In genomic region chr17:47951452-47951851, GRCm38 (mm10) we compare ENCODE assay signal across 13 mouse cellular contexts. TPM values are rescaled to one million over a fixed set of nuclear protein-coding genes. Genes with fewer than 3 reads are reported as not detected.
DNase-seq lines count a peak whose midpoint lies in the region; ATAC-seq and TF ChIP-seq lines count a peak whose summit lies in the region.
"Had no signal": no experiment of that assay in that cellular context is flagged by ENCODE, and none has a peak within 500 bp of the region (broad histone marks: within the 10 kb centered on the region; RNA-seq: fewer than 3 reads in every experiment).

No protein-coding gene starts in this region.

- H3K9me3 ChIP-seq in E14TG2a.4 (ENCODE audit: low read length), result no peaks in the 10 kb centered on the region
- H3K9me3 ChIP-seq in hindbrain, embryonic 12.5 days (replicated peaks), result no peaks in the 10 kb centered on the region
- H3K9me3 ChIP-seq in midbrain, embryonic 16.5 days (replicated peaks; ENCODE audit: control insufficient read depth, low read length, poor library complexity, severe bottlenecking), result no peaks in the 10 kb centered on the region
- H3K9me3 ChIP-seq: heart, embryonic 12.5 days; limb, embryonic 12.5 days had no signal

- TF ChIP-seq CTCF in E14TG2a.4 (conservative IDR thresholded peaks at IDR 0.05; ENCODE audit: low read length), result no peak

- 0 out of 2 replicates have a peak overlapping the region, but pooled peaks have one; percentile 39 for H3K4me3 ChIP-seq in E14TG2a.4 (replicated peaks; ENCODE audit: low read length)
- H3K4me3 ChIP-seq in hindbrain, embryonic 12.5 days, result no peak overlapping the region
- H3K4me3 ChIP-seq in midbrain, embryonic 16.5 days (ENCODE audit: low read depth, low read length), result no peak overlapping the region
- H3K4me3 ChIP-seq: heart, embryonic 12.5 days; limb, embryonic 12.5 days had no signal

- H3K4me1 ChIP-seq in E14TG2a.4 (replicated peaks; ENCODE audit: low read depth, low read length), result peaks cover 73% of the 10 kb centered on the region
- peaks cover 38% of the 10 kb centered on the region for H3K4me1 ChIP-seq in hindbrain, embryonic 12.5 days
- H3K4me1 ChIP-seq in midbrain, embryonic 16.5 days (ENCODE audit: control insufficient read depth, insufficient read depth, low read length), result peaks cover 25% of the 10 kb centered on the region

- 0 out of 2 replicates have a peak overlapping the region, but pooled peaks have one; percentile 40 for H3K27ac ChIP-seq in hindbrain, embryonic 12.5 days
- no peak overlapping the region for H3K27ac ChIP-seq in midbrain, embryonic 16.5 days (ENCODE audit: low read length)
- H3K27ac ChIP-seq: limb, embryonic 12.5 days had no signal

- ATAC-seq in hindbrain, embryonic 12.5 days (ENCODE audit: low FRiP score), result peak; percentile 56
- peak; percentile 44; the same call in 1 of the 2 replicates for ATAC-seq in midbrain, embryonic 16.5 days
- ATAC-seq: CD4-positive, CD25-positive, alpha-beta regulatory T cell, adult 4 months; liver, postnatal 0 days had no signal

- peaks cover 21% of the 10 kb centered on the region; the same call in 1 of the 2 replicates for H3K27me3 ChIP-seq in E14TG2a.4 (ENCODE audit: insufficient read depth, low read length)
- H3K27me3 ChIP-seq in hindbrain, embryonic 12.5 days, result peaks cover 23% of the 10 kb centered on the region
- H3K27me3 ChIP-seq in midbrain, embryonic 16.5 days (ENCODE audit: control insufficient read depth, insufficient read depth, low read depth, low read length), result no peaks in the 10 kb centered on the region
- H3K27me3 ChIP-seq: heart, embryonic 12.5 days had no signal

- DNase-seq in embryo, embryonic 10.5 days (ENCODE audit: low spot score), result peak; percentile 59
- DNase-seq in urinary bladder, postnatal 36 days (ENCODE audit: low spot score in 2 of 2), result no peak
- no peak for DNase-seq in ovary, postnatal 36 days (ENCODE audit: low spot score)
- no peak for DNase-seq in c-Kit-positive CD71-positive TER-119-positive erythroid progenitor cells, embryonic 14.5 days (ENCODE audit: low spot score)
- DNase-seq: cerebellum, adult 2 months; liver, postnatal 0 days; right cerebral cortex, postnatal 25 days had no signal

- WGBS in hindbrain, embryonic 12.5 days, result 31% methylated on average over 13 of the region's 13 CpGs
- 8% methylated on average over 13 of the region's 13 CpGs for WGBS in midbrain, embryonic 16.5 days

- H3K36me3 ChIP-seq in E14TG2a.4 (ENCODE audit: insufficient read depth, low read length), result no peaks in the 10 kb centered on the region
- no peaks in the 10 kb centered on the region for H3K36me3 ChIP-seq in hindbrain, embryonic 12.5 days
- no peaks in the 10 kb centered on the region for H3K36me3 ChIP-seq in midbrain, embryonic 16.5 days (ENCODE audit: control insufficient read depth, insufficient read depth, low read length)
- H3K36me3 ChIP-seq: heart, embryonic 12.5 days; limb, embryonic 12.5 days had no signal

- 0 out of 2 replicates have a peak overlapping the region, but pooled peaks have one; percentile 0 for H3K4me2 ChIP-seq in hindbrain, embryonic 12.5 days (replicated peaks)
- peak overlapping the region; percentile 30 for H3K4me2 ChIP-seq in midbrain, embryonic 16.5 days (ENCODE audit: low read length)
- H3K4me2 ChIP-seq: heart, embryonic 12.5 days; limb, embryonic 12.5 days had no signal

- no peak overlapping the region for H3K9ac ChIP-seq in hindbrain, embryonic 12.5 days
- H3K9ac ChIP-seq in midbrain, embryonic 16.5 days (ENCODE audit: low read depth, low read length), result no peak overlapping the region
- H3K9ac ChIP-seq: heart, embryonic 12.5 days; limb, embryonic 12.5 days; liver, postnatal 0 days had no signal

RNA-seq across cellular contexts. Expression of gene Foxp4, which starts 27.0 kb away (rescaled TPM):
- polyA plus RNA-seq in hindbrain, embryonic 12.5 days (2016; fragmentation: Nextera tagmentation; extraction: Ambion mirVana), result 40.6 and 41.7 TPM in 2 replicates
- 35.8 and 38.8 TPM in 2 replicates for polyA plus RNA-seq in midbrain, embryonic 16.5 days (2015; fragmentation: Nextera tagmentation; extraction: Ambion mirVana)
